Mouse (Mus musculus): ENCODE results near the gene Dbndd2.

GRCm38 (mm10) chr2:164436215-164436913, 49.5 kb upstream of the Dbndd2 start:
- TF ChIP-seq CTCF (IDR thresholded peaks at IDR 0.05) (no peak), EP300 (IDR thresholded peaks at IDR 0.05) (no peak)
